Mouse (Mus musculus): ENCODE results near the gene Mast4.

GRCm38 (mm10) chr13:103120669-103121131, 213.6 kb downstream of the Mast4 start:
- TF ChIP-seq CTCF (IDR thresholded peaks at IDR 0.05; ENCODE audit: borderline replicate concordance, control insufficient read depth, extremely low read depth, insufficient read depth, low read length, poor library complexity) = no peak
- TF ChIP-seq POLR2A (IDR thresholded peaks at IDR 0.05; ENCODE audit: control insufficient read depth, extremely low read depth, insufficient read depth, low read length, poor library complexity) = no peak

Data from thymus, adult 2 months (tissue).